Mouse (Mus musculus) cerebellum, postnatal 4 days (tissue): ENCODE results near the gene Chst15.

ENCODE experiments used
- DNase-seq, 2 experiments: peaks; one replicate each; pipeline ENCODE4 v3.0.0; 2022; ENCODE audit warnings: low spot score in 2 of 2, mixed read lengths in 1 of 2

The Chst15 gene

GRCm38 (mm10) chr7:132226379-132227074, 90.5 kb downstream of the Chst15 start:
- DNase-seq = peak; percentile 74 to 93

GRCm38 (mm10) chr7:132223452-132224141, 93.4 kb downstream of the Chst15 start:
- DNase-seq = no peak

GRCm38 (mm10) chr7:132214031-132214430, 103.0 kb downstream of the Chst15 start:
- DNase-seq = no peak

DNA sequence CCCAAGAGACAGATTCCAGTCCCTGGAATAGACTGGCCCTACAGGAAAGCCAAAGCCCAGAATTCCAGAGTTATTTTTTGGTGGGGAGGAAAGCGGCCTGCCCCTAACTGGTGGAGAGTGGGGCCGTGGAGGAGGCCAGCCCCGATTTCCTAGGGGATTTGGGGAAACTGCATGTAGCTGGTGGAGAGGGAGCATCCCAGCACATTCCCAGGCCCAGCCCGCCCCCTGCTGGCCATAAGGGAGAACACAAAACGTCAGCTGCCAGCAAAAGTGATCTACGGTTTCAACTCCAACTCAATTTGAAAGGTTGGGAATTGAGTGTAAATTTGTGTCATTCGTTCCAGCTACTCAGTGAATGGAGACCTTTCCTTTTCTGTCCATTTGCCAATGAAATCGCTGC, 103.6 kb downstream of the Chst15 start:
- DNase-seq = peak; percentile 79 to 81

DNA sequence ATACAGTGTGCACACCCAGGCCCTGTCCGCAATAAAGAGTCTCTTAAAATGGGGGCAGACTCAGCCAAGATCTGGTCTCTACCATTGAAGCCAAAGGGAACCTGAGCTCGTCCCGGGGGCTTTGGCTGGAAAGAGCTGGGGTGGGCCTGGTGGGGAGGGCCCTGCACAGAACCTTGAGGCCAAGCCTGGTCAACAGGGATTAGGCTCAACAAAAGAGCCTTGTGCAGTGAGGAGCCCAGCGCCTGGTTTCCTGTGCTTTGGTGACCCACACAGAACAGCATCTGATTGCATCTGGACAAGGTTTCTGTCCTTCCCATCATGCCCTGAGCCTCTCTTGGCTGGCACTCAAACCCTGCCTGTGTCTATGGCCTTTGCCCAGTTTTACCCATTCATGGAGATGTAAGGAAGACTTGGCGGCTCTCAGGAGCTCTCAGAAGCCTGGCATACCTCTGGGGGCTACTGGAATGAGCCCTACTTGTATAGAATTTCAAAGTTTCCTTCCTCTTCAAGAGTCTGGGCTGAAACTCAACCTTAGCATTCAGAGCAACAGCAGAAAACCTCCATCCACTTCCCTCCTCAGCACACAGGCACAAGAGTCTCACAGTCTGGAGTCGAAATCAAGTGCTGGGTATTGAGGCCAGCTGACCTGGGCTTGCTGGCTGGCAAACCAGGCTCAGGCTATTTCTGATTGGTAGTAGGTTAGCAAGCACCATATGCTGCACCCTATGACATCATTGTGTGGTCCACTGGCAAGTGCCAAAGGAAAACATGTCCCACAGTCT, 104.9 kb downstream of the Chst15 start:
- DNase-seq = peak in 1 of 2 experiments; percentile 64

GRCm38 (mm10) chr7:132210616-132211015, 106.4 kb downstream of the Chst15 start:
- no peak for DNase-seq

DNA sequence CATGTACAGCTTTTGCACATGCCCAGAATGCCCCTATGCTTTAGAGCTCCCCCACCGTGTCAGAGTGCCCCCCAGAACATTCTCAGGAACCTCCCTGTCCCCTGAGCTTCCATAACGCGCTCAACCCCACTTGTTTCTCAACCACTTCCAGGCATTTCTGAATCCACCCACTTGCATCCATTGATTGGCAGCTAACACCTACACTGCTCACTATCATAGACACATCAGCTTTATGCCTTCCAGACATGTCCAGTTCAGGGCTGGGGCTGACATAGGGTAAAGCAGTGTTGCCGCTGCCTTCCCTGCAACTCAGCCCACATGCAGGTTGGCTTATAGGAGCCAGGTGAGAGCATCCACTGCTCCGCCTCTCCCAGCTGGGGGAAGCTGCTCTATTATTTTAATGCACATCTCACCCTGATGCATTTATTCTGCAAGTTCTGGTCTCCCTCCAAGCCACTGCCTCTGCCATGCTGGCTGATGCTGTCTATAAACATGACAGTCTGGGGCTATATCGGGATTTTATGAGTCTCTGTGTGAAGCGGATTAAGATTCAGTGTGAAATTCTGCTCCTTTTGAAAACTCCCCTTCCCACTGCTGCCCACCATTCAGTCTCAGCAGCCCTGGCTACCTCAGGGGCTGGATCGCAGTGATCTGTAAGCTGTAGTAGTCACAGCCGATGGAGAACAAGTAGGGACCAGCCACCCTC, 107.9 kb downstream of the Chst15 start:
- DNase-seq = no peak

DNA sequence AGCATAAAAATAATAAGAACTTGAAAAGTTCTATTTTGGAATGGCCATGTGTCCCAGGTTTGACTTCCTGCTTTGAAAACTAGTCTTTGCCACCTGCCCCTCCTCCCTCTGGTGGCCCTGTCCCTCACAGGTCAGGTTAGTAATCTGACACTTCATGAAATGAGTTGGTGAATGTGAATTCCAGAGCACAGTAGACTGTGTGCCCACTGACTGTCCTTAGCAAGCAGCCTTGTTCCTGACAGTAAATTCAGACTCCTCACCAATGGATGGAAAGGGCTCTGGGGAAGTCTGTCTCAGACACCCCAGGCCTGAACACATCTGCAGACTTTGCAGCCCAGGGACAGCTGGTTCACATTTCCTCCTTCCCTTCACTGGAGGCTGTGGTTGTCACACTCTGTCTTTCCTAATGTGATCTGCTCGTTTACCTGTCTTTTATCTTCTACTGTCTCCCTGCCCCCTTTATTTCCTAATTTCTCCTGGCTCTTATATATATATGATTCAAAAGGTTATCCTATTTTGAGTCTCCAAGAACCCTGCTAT, 112.9 kb downstream of the Chst15 start:
- no peak for DNase-seq

- DNase-seq = no peak
These were observed 117.3 kb downstream of the Chst15 start for GRCm38 (mm10) chr7:132199686-132200085.

- no peak for DNase-seq
These were observed 118.2 kb downstream of the Chst15 start for GRCm38 (mm10) chr7:132198806-132199205.

GRCm38 (mm10) chr7:132197817-132198475, 119.1 kb downstream of the Chst15 start:
- peak in 1 of 2 experiments; percentile 58 for DNase-seq

DNA sequence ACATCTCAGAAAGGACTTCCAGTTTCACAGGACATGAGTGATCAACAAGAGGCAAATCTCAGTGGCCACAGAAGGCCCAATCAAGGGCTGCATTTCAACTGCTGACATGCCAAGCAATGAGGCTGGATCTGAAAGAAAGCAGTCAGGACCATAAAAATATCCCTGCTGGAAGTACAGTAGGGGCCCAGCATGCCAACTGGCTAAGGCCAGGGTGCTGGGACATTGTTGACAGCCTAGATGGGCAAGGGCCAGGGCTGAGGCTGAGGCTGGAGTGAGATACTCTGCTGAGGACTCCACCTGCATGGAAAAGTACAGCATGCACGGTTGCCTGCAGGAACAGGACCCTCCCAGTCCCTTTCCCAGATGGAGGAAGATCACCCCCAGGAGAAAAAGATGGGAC, 120.4 kb downstream of the Chst15 start:
- DNase-seq = no peak

DNA sequence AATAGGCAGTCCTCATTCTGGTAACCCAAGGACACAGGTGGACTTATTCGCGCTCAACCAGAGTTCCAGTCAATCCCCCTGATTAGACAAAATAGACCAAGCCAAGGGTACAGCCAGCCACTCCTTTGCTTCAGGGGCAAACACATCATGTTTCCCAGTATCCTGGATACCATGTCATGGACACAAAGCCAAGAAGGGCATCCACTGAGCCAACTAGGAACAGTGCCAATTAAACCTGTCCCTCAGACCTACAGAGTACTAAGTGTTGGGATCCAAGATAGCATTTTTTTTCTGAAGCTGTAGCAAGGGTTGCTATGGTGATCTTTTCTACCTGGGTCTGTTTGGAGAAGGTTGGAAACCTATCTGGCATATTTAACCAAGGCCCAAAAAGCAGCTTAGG, 123.4 kb downstream of the Chst15 start:
- DNase-seq = no peak

DNA sequence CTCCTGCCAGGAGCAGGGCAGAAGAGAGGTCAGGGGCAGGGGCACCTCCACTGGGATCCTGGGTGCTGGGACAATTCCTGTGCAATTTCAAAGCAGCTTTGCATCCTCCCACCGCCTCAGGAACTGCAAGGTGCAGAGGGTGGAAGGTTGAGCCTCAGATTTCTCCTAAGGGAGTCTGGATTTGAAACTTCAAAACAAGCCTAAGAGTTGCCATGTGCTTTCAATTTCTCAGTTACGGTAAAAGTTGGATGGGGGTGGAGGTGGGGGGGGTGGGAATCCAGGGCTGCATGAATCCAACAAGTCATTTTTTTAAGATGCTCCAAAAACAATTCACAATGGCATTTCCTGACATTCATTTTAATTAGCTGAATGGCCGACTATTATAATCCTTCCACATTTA, 129.6 kb downstream of the Chst15 start:
- no peak for DNase-seq
